Mouse (Mus musculus) liver, embryonic 15.5 days (tissue): ENCODE data around the gene P4htm. TPM values are rescaled to one million over a fixed set of nuclear protein-coding genes. Genes with fewer than 3 reads are reported as not detected.
A peak's percentile ranks its signal among the peaks of the same experiment; 100 is the strongest.

Experiments used
- ATAC-seq: fragments of 200-750 bp; cut with Nextera tagmentation; 2 replicates; pipeline ENCODE4 v1.8.0; 2017; ENCODE audit warnings: moderate number of reproducible peaks, mild to moderate bottlenecking, moderate library complexity; ENCODE audit not compliant: insufficient read depth
- H3K27ac ChIP-seq: fragments of 300-500 bp; sonication (generic); replicated peaks from 2 replicates; pipeline ENCODE4 v1.5.1; 2015; ENCODE audit warnings: mild to moderate bottlenecking, inconsistent platforms
- H3K27me3 ChIP-seq: fragments of 300-500 bp; sonication (generic); 2 replicates; pipeline ENCODE4 v1.6.1; 2015; ENCODE audit warnings: mild to moderate bottlenecking, inconsistent platforms
- H3K36me3 ChIP-seq: fragments of 300-500 bp; sonication (generic); replicated peaks from 2 replicates; pipeline ENCODE4 v1.6.1; 2015; ENCODE audit warnings: moderate library complexity, mild to moderate bottlenecking, inconsistent platforms
- H3K4me1 ChIP-seq: fragments of 300-500 bp; sonication (generic); replicated peaks from 2 replicates; pipeline ENCODE4 v1.6.1; 2015; ENCODE audit warnings: inconsistent platforms
- H3K4me2 ChIP-seq: fragments of 300-500 bp; sonication (generic); 2 replicates; pipeline ENCODE4 v1.6.1; 2015; ENCODE audit warnings: moderate library complexity, mild to moderate bottlenecking, inconsistent platforms
- H3K4me3 ChIP-seq: fragments of 300-500 bp; sonication (generic); replicated peaks from 2 replicates; pipeline ENCODE4 v1.5.1; 2015; ENCODE audit warnings: mild to moderate bottlenecking, inconsistent platforms
- H3K9ac ChIP-seq: fragments of 300-500 bp; sonication (generic); 2 replicates; pipeline ENCODE4 v1.6.1; 2015; ENCODE audit warnings: moderate library complexity, mild to moderate bottlenecking, inconsistent platforms
- H3K9me3 ChIP-seq: fragments of 300-500 bp; sonication (generic); replicated peaks from 2 replicates; pipeline ENCODE4 v1.6.1; 2016; ENCODE audit warnings: inconsistent platforms
- WGBS: fragments of 180-500 bp; shearing (Covaris S2); methylation state at CpG from one replicate; pipeline ENCODE4 v1.1.7; 2015; ENCODE audit warnings: mixed read lengths; ENCODE audit not compliant: insufficient replicate concordance; 5-methylcytosine and 5-hydroxymethylcytosine counted together
- polyA plus RNA-seq: library from polyadenylated mRNA; unstranded; fragments of >200 nt; fragmentation: Nextera tagmentation; extraction: Ambion mirVana; gene quantifications from 2 replicates; pipeline ENCODE4 v1.2.1, GENCODE M21; 2015

P4htm gene
- polyA plus RNA-seq, 1 experiment from 2014 or later = 0.36 TPM

- WGBS = under 1% methylated on average over 24 of the region's 24 CpGs
- H3K9ac ChIP-seq = peak overlapping the region; percentile 79
- peak overlapping the region; percentile 72 for H3K4me3 ChIP-seq
- ATAC-seq = peak; percentile 12
- H3K9me3 ChIP-seq = no peaks in the 10 kb centered on the region
- H3K4me1 ChIP-seq = peaks cover 30% of the 10 kb centered on the region
- H3K36me3 ChIP-seq = peaks cover 4% of the 10 kb centered on the region
- H3K27me3 ChIP-seq = no peaks in the 10 kb centered on the region
- H3K27ac ChIP-seq = peak overlapping the region; percentile 78
- peak overlapping the region; percentile 91 for H3K4me2 ChIP-seq
Observed at GRCm38 (mm10) chr9:108577934-108578544, 19.4 kb downstream of the P4htm start.

GRCm38 (mm10) chr9:108577025-108577424 lies 20.4 kb downstream of the P4htm start:
- Histone ChIP-seq H3K27ac (no peak overlapping the region), H3K27me3 (no peaks in the 10 kb centered on the region), H3K4me3 (no peak overlapping the region), H3K4me2 (no peak overlapping the region), H3K9me3 (no peaks in the 10 kb centered on the region), H3K36me3 (peaks cover 14% of the 10 kb centered on the region), H3K4me1 (peaks cover 30% of the 10 kb centered on the region), H3K9ac (no peak overlapping the region)
- ATAC-seq = no peak
- WGBS = 58% methylated on average over 6 of the region's 6 CpGs

GRCm38 (mm10) chr9:108575321-108576297 lies 21.9 kb downstream of the P4htm start:
- ATAC-seq = no peak
- Histone ChIP-seq H3K4me1 (peaks cover 39% of the 10 kb centered on the region), H3K9ac (no peak overlapping the region), H3K4me2 (no peak overlapping the region), H3K27ac (no peak overlapping the region), H3K4me3 (no peak overlapping the region), H3K9me3 (no peaks in the 10 kb centered on the region), H3K36me3 (peaks cover 25% of the 10 kb centered on the region), H3K27me3 (no peaks in the 10 kb centered on the region)
- WGBS = 80% methylated on average over 37 of the region's 37 CpGs

GRCm38 (mm10) chr9:108574921-108575320 lies 22.5 kb downstream of the P4htm start:
- WGBS = 66% methylated on average over 12 of the region's 12 CpGs
- Histone ChIP-seq H3K4me1 (peaks cover 46% of the 10 kb centered on the region), H3K9me3 (no peaks in the 10 kb centered on the region), H3K9ac (no peak overlapping the region), H3K4me2 (no peak overlapping the region), H3K4me3 (no peak overlapping the region), H3K36me3 (peaks cover 25% of the 10 kb centered on the region), H3K27ac (no peak overlapping the region), H3K27me3 (no peaks in the 10 kb centered on the region)
- no peak for ATAC-seq

- Histone ChIP-seq H3K9ac (no peak overlapping the region), H3K4me2 (no peak overlapping the region), H3K9me3 (no peaks in the 10 kb centered on the region), H3K27me3 (no peaks in the 10 kb centered on the region), H3K27ac (no peak overlapping the region), H3K4me1 (peaks cover 47% of the 10 kb centered on the region), H3K36me3 (peaks cover 25% of the 10 kb centered on the region), H3K4me3 (no peak overlapping the region)
- no peak for ATAC-seq
- 59% methylated on average over 26 of the region's 26 CpGs for WGBS
Observed at GRCm38 (mm10) chr9:108573774-108574690, 23.4 kb downstream of the P4htm start.

GRCm38 (mm10) chr9:108572321-108572720 lies 25.1 kb downstream of the P4htm start:
- no peaks in the 10 kb centered on the region for H3K27me3 ChIP-seq
- H3K4me3 ChIP-seq = no peak overlapping the region
- H3K9me3 ChIP-seq = no peaks in the 10 kb centered on the region
- 79% methylated on average over 10 of the region's 10 CpGs for WGBS
- no peak for ATAC-seq
- peaks cover 46% of the 10 kb centered on the region for H3K4me1 ChIP-seq
- H3K9ac ChIP-seq = no peak overlapping the region
- no peak overlapping the region for H3K27ac ChIP-seq
- H3K4me2 ChIP-seq = no peak overlapping the region
- peaks cover 25% of the 10 kb centered on the region for H3K36me3 ChIP-seq

- 85% methylated on average over 16 of the region's 16 CpGs for WGBS
- no peak overlapping the region for H3K27ac ChIP-seq
Observed at GRCm38 (mm10) chr9:108571401-108571973, 26.0 kb downstream of the P4htm start.

GRCm38 (mm10) chr9:108570207-108570896 lies 27.1 kb downstream of the P4htm start:
- Histone ChIP-seq H3K27me3 (no peaks in the 10 kb centered on the region), H3K36me3 (peaks cover 32% of the 10 kb centered on the region), H3K9me3 (no peaks in the 10 kb centered on the region), H3K4me1 (peaks cover 56% of the 10 kb centered on the region), H3K4me3 (peak overlapping the region; percentile 80), H3K4me2 (peak overlapping the region; percentile 98), H3K9ac (peak overlapping the region; percentile 67), H3K27ac (peak overlapping the region; percentile 66)
- WGBS = under 1% methylated on average over 40 of the region's 40 CpGs
- peak; percentile 2 for ATAC-seq

More at GRCm38 (mm10) chr9:108571401-108571973, 26.0 kb downstream of the P4htm start:
- Histone ChIP-seq H3K27me3 (no peaks in the 10 kb centered on the region), H3K4me3 (no peak overlapping the region), H3K9me3 (no peaks in the 10 kb centered on the region), H3K4me1 (peaks cover 45% of the 10 kb centered on the region), H3K9ac (no peak overlapping the region), H3K4me2 (no peak overlapping the region), H3K36me3 (peaks cover 25% of the 10 kb centered on the region)
- no peak for ATAC-seq

- Histone ChIP-seq H3K27ac (peak within 1 kb of the TSS; percentile 96), H3K4me1 (peaks cover 62% of the 10 kb centered on the region), H3K27me3 (no peaks in the 10 kb centered on the region), H3K36me3 (peaks cover 39% of the 10 kb centered on the region), H3K9ac (peak within 1 kb of the TSS; percentile 83), H3K4me3 (peak within 1 kb of the TSS; percentile 80), H3K4me2 (peak within 1 kb of the TSS; percentile 98), H3K9me3 (no peaks in the 10 kb centered on the region)
- 4% methylated on average over 42 of the region's 42 CpGs for WGBS
- peak; percentile 53 for ATAC-seq
Observed at GRCm38 (mm10) chr9:108569381-108570206, 27.9 kb downstream of the P4htm start, which contains the start of gene Dalrd3. Gene Dalrd3 (plus strand): TSS chr9:108569886.
